Mouse (Mus musculus) liver, adult 10 weeks (tissue): ENCODE results near the gene Hook1. TPM values are rescaled to one million over a fixed set of nuclear protein-coding genes. Genes with fewer than 3 reads are reported as not detected.

Source experiments
- polyA plus RNA-seq: library from polyadenylated mRNA; stranded (reverse); fragments of 350-450 nt; fragmentation: Illumina TruSeq; extraction: RNeasy Lipid Tissue Mini Kit (QIAGEN cat#74804); gene quantifications from one replicate; pipeline ENCODE4 v1.2.3, GENCODE M21; 2014; ENCODE audit warnings: low read depth, low replicate concordance

The Hook1 gene
- polyA plus RNA-seq, result 75.9 TPM

GRCm38 (mm10) chr4:95966928-95967724 lies at the start of gene Hook1:
Gene Hook1 (plus strand): TSS chr4:95967240.

Other genes with a start within 250 kb of the Hook1 start
- gene Cyp2j13, start 110.3 kb downstream of the Hook1 start, polyA plus RNA-seq, result not detected
- not detected for gene Cyp2j12, start 173.9 kb downstream of the Hook1 start, polyA plus RNA-seq